Mouse (Mus musculus): ENCODE data around the gene Cacna1g.

DNA sequence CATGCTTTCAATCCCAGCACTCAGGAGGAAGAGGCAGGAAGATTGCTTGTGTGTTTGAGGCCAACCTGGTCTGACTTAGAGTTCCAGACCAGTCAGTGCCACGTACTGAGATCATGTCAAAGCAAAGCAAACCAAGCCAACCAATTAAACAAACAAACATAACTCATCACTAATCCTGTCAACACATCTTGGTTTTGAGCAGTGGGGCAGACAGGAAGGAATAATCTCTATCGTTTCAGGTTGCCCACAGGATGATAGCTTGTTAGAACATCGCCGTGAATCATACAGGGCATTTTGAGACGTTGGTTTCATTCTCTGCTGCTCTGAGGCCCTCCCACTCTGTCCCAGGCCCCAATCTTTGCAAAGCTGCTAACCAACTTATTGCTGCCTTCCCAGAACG is 104.0 kb downstream of the Cacna1g start:
- TF ChIP-seq RAD21 (IDR thresholded peaks at IDR 0.05; ENCODE audit: low read depth, low read length) (no peak), GABPA (IDR thresholded peaks at IDR 0.05; ENCODE audit: insufficient replicate concordance, low read depth, low read length) (no peak)
